Mouse (Mus musculus) erythroid progenitor cell, adult 5-6 weeks (primary cell): Measurements from ENCODE around the gene Prps1l3. TPM values are rescaled to one million over a fixed set of nuclear protein-coding genes. Genes with fewer than 3 reads are reported as not detected.

Source experiments
- ATAC-seq: replicated peaks from 2 replicates; pipeline ENCODE4 v1.8.0; 2016; ENCODE audit warnings: moderate number of reproducible peaks, mild to moderate bottlenecking, moderate TSS enrichment, inconsistent platforms; ENCODE audit not compliant: poor library complexity, low FRiP score, severe bottlenecking
- total RNA-seq, 2 experiments: library from RNA; stranded (forward) in 1 of 2; stranded (reverse) in 1 of 2; fragments of 150-400 nt in 1 of 2; fragments of 186-747, 209-891 nt in 1 of 2; gene quantifications; 2 replicates each; pipeline versions ENCODE4 v1.2.3 to v1.2.4; 2015 to 2017; ENCODE audit warnings: low replicate concordance in 2 of 2

The Prps1l3 gene
- total RNA-seq, 2 experiments from 2014 or later = 33.6 to 49.5 TPM

DNA sequence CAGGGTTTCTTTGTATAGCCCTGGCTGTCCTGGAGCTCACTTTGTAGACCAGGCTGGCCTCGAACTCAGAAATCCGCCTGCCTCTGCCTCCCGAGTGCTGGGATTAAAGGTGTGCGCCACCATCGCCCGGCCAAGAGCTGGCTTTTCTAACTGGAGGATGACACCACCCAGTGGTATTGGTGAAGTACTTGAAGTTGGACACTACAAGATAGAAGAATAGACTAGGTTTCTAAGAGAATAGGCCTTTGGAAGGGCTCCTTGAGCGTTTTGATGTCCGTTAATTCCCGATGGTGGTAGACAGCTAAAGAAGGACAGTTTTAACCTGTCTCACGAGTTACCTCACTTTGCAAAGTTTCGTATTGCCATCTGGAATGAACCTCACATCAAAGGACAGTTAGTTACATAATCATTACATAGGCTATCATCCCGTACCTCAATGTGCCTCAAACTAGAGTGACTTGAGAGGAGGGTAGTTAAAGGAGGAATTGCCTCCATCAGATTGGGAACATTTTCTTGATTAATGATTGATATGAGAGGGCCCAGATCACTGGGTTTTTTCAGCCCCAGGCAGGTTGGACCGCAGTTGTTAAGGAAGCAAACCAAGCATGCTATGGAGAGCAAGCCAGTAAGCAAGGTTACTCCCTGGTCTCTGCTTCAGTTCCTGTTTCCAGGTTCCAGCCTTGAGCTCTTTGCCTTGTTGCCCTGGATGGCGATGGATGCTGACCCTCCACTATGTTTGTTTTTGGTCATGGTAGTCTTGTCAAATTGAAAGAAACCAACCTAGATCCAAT, 1.1 kb downstream of the Prps1l3 start:
- peak; percentile 68 for ATAC-seq

DNA sequence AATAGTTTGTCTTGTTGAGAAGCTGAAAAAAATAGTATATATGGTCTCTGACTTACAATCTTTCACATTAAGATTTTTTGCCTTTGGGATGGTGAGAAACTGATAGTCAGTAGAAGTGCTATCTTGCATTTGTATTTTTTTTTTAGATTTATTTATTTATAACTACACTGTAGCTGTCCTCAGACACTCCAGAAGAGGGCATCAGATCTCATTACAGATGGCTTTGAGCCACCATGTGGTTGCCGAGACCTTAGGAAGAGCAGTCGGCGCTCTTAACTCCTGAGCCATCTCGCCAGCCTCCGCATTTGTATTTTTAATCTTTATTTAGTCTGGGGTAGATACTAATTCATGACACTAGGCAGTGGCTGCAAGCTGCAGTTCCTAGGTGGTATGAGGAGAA, 3.2 kb downstream of the Prps1l3 start:
- ATAC-seq = no peak

DNA sequence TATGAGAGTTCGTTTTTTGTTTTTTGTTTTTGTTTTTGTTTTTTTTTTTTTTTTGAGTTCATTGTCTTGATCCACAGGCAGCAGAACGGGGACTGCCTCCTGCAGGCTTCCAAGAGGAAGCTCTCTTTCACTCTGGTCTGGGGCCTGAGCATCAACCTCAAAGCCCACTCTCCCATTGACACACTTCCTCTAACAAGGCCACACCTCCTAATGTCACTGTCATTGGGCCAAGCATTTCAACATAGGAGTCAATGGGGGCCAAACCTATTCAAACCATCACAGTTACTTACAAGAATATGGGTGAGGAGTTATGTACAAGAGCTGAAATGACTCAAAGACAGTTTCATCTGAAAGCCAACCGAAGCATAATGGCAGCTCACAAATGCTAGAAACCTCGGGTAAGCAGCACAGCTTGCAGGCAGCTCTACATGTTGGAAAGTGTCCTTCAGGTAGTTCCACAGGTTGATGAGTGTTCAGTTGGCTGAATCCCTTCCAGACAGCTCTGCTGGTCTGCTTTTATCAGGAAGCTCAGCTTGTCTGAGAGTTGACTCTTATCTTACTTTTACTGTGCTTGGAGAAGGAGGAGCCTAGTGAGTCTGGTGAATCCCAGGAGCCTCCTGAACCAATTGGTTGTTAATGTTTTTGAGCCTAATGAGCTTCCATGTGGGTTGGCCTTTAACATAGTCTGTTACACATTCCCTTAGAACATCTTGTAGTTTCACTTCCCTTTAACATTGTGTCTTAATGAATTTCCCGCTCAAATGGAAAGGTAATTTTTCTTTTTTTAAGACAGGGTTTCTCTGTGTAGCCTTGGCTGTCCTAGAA, 13.7 kb downstream of the Prps1l3 start:
- ATAC-seq = 0 out of 2 replicates have a peak, but pooled peaks have one; percentile 19

DNA sequence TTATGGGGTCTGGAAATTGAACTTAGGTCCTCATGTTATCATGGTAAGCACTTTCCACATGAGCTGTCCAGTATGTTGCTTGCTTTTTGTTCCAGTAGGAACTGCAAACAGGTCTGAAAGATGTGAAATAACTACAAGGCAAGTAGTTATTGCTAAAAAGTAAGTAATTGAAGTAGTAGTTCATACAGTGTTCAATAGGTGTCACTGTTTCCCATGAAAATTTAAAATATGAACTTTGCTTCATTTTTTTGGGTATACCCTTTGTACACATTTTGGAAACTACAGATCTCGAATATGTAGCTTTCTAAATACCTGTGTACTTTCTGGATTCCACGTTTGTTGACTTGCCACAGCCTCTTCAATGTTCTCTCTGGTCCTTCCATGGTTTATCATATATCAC, 28.4 kb downstream of the Prps1l3 start:
- no peak for ATAC-seq

DNA sequence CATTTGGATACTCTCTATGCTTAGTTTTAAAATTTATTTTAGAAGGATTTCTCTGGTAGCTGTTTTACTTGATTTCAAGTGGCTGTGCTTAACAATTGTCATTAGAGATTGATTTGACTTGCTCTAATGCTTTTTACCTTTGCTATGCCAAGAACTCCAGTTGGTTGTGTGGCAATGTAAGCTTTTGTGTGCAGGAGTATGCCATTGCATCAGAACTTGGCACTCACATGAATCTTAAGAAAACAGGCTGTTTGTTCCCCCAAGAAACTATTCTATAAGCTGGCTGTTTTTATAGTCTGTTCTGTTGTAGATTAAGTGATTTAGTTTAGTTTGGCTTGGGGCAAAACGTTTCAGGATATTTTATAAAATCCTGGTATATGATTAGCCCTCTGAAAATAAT, 45.2 kb downstream of the Prps1l3 start:
- no peak for ATAC-seq

DNA sequence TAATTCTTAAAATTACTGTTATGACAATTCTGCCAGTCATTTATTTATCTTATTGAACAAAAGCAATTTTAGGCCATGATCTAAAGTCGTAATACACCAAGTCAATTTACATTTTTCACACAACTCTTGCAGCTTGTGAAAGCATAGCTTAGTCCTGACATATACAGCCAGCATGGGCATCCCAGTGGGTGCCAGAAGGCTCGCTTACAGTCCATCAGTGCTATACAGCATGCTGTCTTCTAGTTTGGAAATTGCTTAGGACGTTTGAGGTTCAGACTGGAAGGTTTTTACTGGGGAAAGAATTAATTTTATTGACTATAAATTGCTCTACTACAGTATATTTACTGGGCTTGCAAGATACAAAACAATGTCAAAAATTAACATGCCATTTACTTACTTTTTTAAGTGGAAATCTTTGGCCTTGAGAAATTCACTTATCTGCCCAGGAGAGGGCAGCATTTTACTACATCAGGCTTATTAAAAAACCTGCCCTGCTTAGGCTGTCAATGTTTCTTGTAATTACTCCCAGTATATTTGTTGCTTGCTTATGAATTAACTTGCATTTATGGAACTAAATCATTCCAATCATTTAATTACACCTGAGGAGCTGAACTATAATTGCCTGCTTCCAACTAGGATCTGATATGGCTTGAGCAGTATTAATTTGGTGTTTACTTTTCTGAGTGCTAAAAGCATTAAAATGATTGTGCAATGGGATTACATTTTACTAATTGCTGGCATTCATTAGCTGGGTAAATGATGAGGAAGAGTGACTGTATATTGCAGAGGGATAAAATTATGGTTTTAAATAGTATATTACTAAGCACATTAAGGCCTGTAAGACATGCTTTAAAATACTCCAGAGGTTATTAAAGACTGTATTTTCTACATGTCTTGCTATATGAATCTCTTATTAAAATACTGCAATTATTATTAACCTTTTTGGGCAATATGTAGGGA, 51.2 kb downstream of the Prps1l3 start:
- ATAC-seq = no peak

DNA sequence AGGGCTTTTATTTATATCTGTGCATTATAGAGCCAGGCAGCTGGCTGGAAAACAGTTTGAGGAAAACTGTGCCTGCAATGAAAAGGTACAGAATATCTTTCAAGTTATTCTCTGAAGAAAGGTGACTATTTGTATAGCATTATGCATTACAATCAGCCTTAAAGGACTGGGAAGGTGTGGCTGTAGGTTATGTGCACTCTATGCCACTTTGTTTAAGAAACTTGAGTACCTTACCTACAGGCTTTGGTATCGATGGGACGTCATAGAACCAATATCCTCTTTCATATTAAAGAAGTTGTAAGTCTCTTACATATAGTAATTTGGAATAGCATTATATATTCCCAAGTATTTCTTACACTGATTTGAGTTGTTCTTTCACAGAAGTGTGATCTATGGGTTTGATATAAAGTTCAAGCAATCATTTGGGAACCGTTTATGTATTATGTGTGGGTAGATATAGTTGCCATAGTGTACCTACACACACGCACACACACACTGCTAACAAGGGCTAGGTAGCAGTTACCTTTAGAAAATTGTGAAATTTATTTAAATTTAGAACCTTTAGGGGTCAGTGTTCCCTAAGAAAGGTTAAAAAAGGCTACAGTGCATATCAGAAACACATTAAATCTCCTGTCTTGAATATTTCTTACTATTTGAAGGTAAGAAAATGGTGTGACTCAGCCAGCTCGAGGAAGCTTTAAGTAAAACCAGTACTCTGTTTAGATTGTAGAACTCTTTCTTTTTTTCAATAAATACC, 55.3 kb downstream of the Prps1l3 start:
- no peak for ATAC-seq

Other genes starting within 250 kb of the Prps1l3 start
- 86.5 and 117 TPM in 2 replicates for gene Slc25a21, start 32.9 kb upstream of the Prps1l3 start, total RNA-seq (2015; ENCODE audit: low replicate concordance)
- gene Slc25a21, start 32.9 kb upstream of the Prps1l3 start, total RNA-seq (2017; ENCODE audit: low replicate concordance) = 71.3 and 97.9 TPM in 2 replicates
- gene Mipol1, start within 50 bp of the Prps1l3 start, total RNA-seq (2015; ENCODE audit: low replicate concordance) = 2.5 and 7.2 TPM in 2 replicates
- 4.1 and 7.3 TPM in 2 replicates for gene Mipol1, start within 50 bp of the Prps1l3 start, total RNA-seq (2017; ENCODE audit: low replicate concordance)